Mouse (Mus musculus): ENCODE data around the gene Rrn3. TPM values are rescaled to one million over a fixed set of nuclear protein-coding genes. Genes with fewer than 3 reads are reported as not detected.
"Not testable (repeated sequence)": the region's sequence is repeated elsewhere in the genome, so short reads cannot be mapped to it uniquely, and the experiment has no call there.

The Rrn3 gene
- polyA plus RNA-seq, 1 experiment = 2.7 TPM

DNA sequence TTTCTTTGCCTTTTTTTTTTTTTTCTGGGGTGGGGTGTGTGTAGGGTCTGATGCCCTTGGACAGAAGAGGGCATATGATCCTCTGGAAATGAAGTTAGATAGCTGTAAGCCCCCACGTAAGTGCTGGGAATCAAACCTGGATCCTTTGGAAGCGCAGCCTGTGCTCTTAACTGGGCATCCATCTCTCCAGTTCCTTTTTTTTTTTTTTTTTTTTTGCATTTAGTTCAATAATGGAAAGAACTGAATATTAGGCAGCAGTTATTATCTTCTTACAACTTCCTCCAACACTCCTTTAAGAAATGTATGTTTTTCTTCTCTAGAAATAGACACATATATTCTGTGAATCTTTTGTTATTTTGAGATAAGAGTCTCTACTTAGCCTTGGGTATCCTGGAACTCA, 22.7 kb upstream of the Rrn3 start:
- Histone ChIP-seq H3K27me3 (ENCODE audit: control insufficient read depth, insufficient read depth, low read length) (no peaks in the 10 kb centered on the region), H3K36me3 (ENCODE audit: control insufficient read depth, insufficient read depth, low read length) (no peaks in the 10 kb centered on the region), H3K4me1 (ENCODE audit: control insufficient read depth, insufficient read depth, insufficient read length, low read length) (no peaks in the 10 kb centered on the region), H3K4me3 (ENCODE audit: low read depth, low read length) (no peak overlapping the region), H3K27ac (ENCODE audit: insufficient read depth, low read depth, low read length) (no peak overlapping the region)
- TF ChIP-seq CTCF (IDR thresholded peaks at IDR 0.05; ENCODE audit: extremely low read depth, insufficient read length, insufficient replicate concordance, low read depth, low read length) (no peak), POLR2A (IDR thresholded peaks at IDR 0.05; ENCODE audit: low read depth, low read length) (no peak)
- 100% methylated on average over 2 of the region's 2 CpGs for WGBS

DNA sequence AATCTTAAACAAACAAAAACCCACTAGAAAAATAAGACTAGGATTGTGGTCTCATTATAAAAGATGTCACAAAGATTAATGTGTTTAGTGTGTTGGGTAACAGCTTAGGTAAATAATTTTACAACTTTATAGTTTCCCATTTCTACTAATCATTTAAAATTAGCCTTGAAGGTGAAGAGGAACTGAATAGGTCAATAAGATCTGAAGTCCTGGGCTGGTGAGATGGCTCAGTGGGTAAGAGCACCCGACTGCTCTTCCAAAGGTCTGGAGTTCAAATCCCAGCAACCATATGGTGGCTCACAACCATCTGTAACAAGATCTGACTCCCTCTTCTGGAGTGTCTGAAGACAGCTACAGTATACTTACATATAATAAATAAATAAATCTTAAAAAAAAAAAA, 17.7 kb upstream of the Rrn3 start:
- not testable (repeated sequence) for H3K4me3 ChIP-seq (ENCODE audit: low read depth, low read length); H3K27me3 ChIP-seq (ENCODE audit: control insufficient read depth, insufficient read depth, low read length); H3K4me1 ChIP-seq (ENCODE audit: control insufficient read depth, insufficient read depth, insufficient read length, low read length); H3K36me3 ChIP-seq (ENCODE audit: control insufficient read depth, insufficient read depth, low read length); H3K27ac ChIP-seq (ENCODE audit: insufficient read depth, low read depth, low read length)
- WGBS = 68% methylated on average over 1 of the region's 1 CpGs

DNA sequence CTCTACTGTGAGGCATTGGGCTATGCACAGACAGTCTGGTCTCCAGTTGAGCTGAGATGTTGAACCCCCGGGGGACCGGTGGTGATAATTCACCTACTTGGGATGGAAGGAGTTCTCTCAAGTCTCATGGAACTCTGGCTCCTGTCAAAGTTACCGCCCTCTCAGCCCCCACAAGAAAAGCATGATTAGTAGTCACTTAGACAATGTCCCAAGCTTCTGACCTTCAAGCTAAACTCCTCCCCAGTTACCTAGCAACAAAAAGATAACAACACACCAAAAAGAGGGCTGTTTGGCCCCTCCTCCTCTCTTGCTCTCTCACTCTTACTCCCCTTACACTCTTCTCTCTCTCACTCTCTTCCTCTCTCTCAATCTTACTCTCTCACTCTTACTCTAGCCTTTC, 16.0 kb upstream of the Rrn3 start:
- WGBS = 89% methylated on average over 3 of the region's 3 CpGs
- H3K4me3 ChIP-seq (ENCODE audit: low read depth, low read length) = no peak overlapping the region
- H3K27ac ChIP-seq (ENCODE audit: insufficient read depth, low read depth, low read length) = no peak overlapping the region
- H3K36me3 ChIP-seq (ENCODE audit: control insufficient read depth, insufficient read depth, low read length) = no peaks in the 10 kb centered on the region
- H3K27me3 ChIP-seq (ENCODE audit: control insufficient read depth, insufficient read depth, low read length) = no peaks in the 10 kb centered on the region
- H3K4me1 ChIP-seq (ENCODE audit: control insufficient read depth, insufficient read depth, insufficient read length, low read length) = no peaks in the 10 kb centered on the region
- no peak for TF ChIP-seq POLR2A (IDR thresholded peaks at IDR 0.05; ENCODE audit: low read depth, low read length)
- TF ChIP-seq CTCF (IDR thresholded peaks at IDR 0.05; ENCODE audit: extremely low read depth, insufficient read length, insufficient replicate concordance, low read depth, low read length) = no peak

DNA sequence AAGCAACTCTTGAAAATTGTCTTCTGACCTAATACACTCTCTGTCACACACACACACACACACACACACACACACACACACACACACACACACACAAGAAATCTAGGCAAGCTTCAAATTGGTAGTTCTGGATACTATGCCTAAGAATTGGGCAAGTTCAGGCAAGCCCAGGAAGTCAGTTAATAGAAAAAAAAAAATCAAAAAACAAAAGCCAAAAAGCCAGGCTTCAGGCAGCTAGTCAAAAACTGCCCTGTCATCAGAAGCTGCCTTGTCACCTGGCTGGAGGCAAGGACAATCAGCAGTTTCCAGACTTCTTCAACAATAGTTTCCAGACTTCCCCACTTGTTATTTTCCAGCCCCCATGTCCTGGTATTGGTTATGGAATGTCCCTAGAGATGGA, 14.1 kb upstream of the Rrn3 start:
- no peaks in the 10 kb centered on the region for H3K4me1 ChIP-seq (ENCODE audit: control insufficient read depth, insufficient read depth, insufficient read length, low read length)
- no peak for TF ChIP-seq POLR2A (IDR thresholded peaks at IDR 0.05; ENCODE audit: low read depth, low read length)
- no peak overlapping the region for H3K27ac ChIP-seq (ENCODE audit: insufficient read depth, low read depth, low read length)
- H3K4me3 ChIP-seq (ENCODE audit: low read depth, low read length) = no peak overlapping the region
- no peaks in the 10 kb centered on the region for H3K36me3 ChIP-seq (ENCODE audit: control insufficient read depth, insufficient read depth, low read length)
- H3K27me3 ChIP-seq (ENCODE audit: control insufficient read depth, insufficient read depth, low read length) = no peaks in the 10 kb centered on the region

DNA sequence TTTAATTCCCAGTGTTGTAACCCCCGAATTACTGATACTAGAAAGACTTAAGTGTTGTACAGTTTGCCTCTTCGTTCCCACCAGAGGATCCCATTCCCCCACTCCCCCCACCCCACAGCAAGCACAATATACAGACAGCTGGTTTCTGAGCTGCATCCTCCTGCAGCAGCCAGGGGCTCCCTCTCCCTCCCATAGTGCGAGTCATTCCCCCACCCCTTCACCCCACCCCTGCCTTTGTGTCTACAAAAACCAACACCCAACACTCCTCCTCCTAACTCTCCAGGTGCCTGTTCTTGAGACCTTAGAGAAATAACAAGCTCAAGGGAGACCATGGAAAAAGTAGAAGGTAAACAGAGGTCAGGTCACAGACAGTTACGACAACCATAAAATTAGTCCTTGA, 8.9 kb upstream of the Rrn3 start:
- WGBS = 74% methylated on average over 4 of the region's 4 CpGs
- H3K4me1 ChIP-seq (ENCODE audit: control insufficient read depth, insufficient read depth, insufficient read length, low read length); H3K4me3 ChIP-seq (ENCODE audit: low read depth, low read length); H3K27me3 ChIP-seq (ENCODE audit: control insufficient read depth, insufficient read depth, low read length); H3K36me3 ChIP-seq (ENCODE audit: control insufficient read depth, insufficient read depth, low read length); H3K27ac ChIP-seq (ENCODE audit: insufficient read depth, low read depth, low read length): not testable (repeated sequence)

DNA sequence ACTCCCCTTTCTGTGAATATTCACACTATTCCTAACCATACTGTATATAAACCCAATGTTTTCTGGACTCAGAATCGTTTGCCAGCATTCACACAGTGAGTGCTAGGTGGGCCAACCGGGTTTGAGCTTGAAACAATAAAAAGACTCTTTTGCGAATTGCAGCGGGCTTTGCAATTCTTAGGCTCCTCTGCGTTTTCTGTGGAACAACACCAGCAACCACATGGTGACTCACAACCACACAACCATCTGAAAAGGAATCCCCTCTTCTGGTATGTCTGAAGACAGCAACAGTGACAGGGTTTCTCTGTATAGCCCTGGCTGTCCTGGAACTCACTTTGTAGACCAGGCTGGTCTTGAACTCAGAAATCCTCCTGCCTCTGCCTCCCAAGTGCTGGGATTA, 8.5 kb upstream of the Rrn3 start:
- H3K27ac ChIP-seq (ENCODE audit: insufficient read depth, low read depth, low read length); H3K27me3 ChIP-seq (ENCODE audit: control insufficient read depth, insufficient read depth, low read length); H3K4me1 ChIP-seq (ENCODE audit: control insufficient read depth, insufficient read depth, insufficient read length, low read length); H3K36me3 ChIP-seq (ENCODE audit: control insufficient read depth, insufficient read depth, low read length); H3K4me3 ChIP-seq (ENCODE audit: low read depth, low read length): not testable (repeated sequence)
- WGBS = 84% methylated on average over 5 of the region's 5 CpGs

DNA sequence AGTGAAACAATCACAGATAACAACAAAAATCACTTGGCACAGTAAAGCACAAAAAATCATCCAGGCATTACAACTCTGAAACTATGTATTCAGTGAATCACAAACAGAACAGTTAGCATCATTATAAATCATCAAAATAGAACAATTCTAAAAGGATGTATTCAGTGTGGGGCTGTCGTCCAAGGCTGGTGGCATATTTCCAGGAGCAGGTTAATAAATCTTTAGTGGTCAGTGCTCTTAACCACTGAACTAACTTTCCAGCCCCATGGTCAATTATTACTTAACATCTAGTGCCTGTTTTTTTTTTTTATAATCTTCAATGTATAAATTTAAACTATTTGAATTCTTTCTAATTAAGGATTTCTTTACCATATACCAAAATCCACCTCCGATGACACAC, 6.5 kb upstream of the Rrn3 start:
- not testable (repeated sequence) for H3K4me1 ChIP-seq (ENCODE audit: control insufficient read depth, insufficient read depth, insufficient read length, low read length); H3K36me3 ChIP-seq (ENCODE audit: control insufficient read depth, insufficient read depth, low read length); H3K4me3 ChIP-seq (ENCODE audit: low read depth, low read length); H3K27ac ChIP-seq (ENCODE audit: insufficient read depth, low read depth, low read length); H3K27me3 ChIP-seq (ENCODE audit: control insufficient read depth, insufficient read depth, low read length)
- WGBS = 58% methylated on average over 2 of the region's 2 CpGs

DNA sequence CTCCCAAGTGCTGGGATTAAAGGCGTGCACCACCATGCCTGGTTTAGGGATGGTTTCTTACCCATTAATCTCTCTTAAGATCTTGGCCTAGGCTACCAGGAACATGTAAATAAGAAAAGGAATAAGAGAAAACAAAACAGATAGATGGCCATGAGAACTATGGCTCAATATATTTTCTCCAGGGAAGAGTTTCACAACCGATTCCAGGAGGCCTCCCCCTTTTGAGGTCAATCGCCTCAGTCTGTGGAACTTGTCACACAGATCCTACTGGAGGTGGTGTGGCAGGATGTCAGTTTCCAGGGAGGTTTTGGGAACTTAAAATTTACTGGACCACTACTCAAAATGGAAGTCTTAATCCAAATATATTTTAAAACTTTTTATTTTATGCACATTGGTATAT, 5.9 kb upstream of the Rrn3 start:
- H3K4me3 ChIP-seq (ENCODE audit: low read depth, low read length); H3K27ac ChIP-seq (ENCODE audit: insufficient read depth, low read depth, low read length); H3K36me3 ChIP-seq (ENCODE audit: control insufficient read depth, insufficient read depth, low read length); H3K4me1 ChIP-seq (ENCODE audit: control insufficient read depth, insufficient read depth, insufficient read length, low read length); H3K27me3 ChIP-seq (ENCODE audit: control insufficient read depth, insufficient read depth, low read length): not testable (repeated sequence)
- WGBS = 89% methylated on average over 3 of the region's 3 CpGs

DNA sequence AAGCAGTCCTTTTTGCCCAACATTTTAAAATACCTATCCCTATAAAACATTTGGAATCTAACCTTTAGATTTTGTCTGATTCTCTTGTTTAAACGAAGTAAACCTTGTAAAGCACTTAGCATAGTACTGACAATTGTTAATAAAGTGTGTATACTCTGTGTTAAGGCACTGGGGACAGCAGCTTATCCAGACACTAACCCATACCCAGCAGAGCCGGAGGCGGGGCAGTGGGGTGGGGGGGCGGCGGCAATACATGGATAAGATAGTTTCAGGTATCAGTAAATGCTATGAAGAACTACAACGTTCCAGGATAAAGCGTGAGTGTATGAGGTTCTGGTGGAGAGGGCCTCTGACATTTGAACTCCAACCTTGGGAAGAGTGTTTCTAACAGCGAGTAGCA, 708 bp downstream of the Rrn3 start:
- WGBS = 12% methylated on average over 8 of the region's 8 CpGs
- H3K4me1 ChIP-seq (ENCODE audit: control insufficient read depth, insufficient read depth, insufficient read length, low read length) = peaks cover 9% of the 10 kb centered on the region

More for the DNA sequence above, 708 bp downstream of the Rrn3 start:
- Histone ChIP-seq H3K27me3 (ENCODE audit: control insufficient read depth, insufficient read depth, low read length) (no peaks in the 10 kb centered on the region), H3K27ac (ENCODE audit: insufficient read depth, low read depth, low read length) (no peak overlapping the region), H3K36me3 (ENCODE audit: control insufficient read depth, insufficient read depth, low read length) (peaks cover 9% of the 10 kb centered on the region), H3K4me3 (ENCODE audit: low read depth, low read length) (peak overlapping the region; percentile 39)
- TF ChIP-seq CTCF (IDR thresholded peaks at IDR 0.05; ENCODE audit: extremely low read depth, insufficient read length, insufficient replicate concordance, low read depth, low read length) = no peak
- no peak for TF ChIP-seq POLR2A (IDR thresholded peaks at IDR 0.05; ENCODE audit: low read depth, low read length)
